Mouse (Mus musculus) gastrocnemius, adult 2 months (tissue): ENCODE data around the gene Nudt3. TPM values are rescaled to one million over a fixed set of nuclear protein-coding genes. Genes with fewer than 3 reads are reported as not detected.
A peak's percentile ranks its signal among the peaks of the same experiment; 100 is the strongest.

ENCODE experiments used
- DNase-seq: peaks from one replicate; pipeline ENCODE4 v3.0.0; 2022
- H3K27ac ChIP-seq: fragments of 200-600 bp; 2 replicates; pipeline ENCODE4 v1.8.1; 2022; ENCODE audit warnings: mild to moderate bottlenecking
- H3K4me3 ChIP-seq: fragments of 200-600 bp; 2 replicates; pipeline ENCODE4 v1.8.1; 2022; ENCODE audit warnings: mild to moderate bottlenecking, moderate library complexity
- CTCF ChIP-seq: fragments of 200-600 bp; IDR thresholded peaks from 2 replicates; pipeline ENCODE4 v1.8.1; 2022; ENCODE audit warnings: antibody characterized with exemption, mild to moderate bottlenecking, moderate library complexity
- intact Hi-C: fragments of 180-260 bp; cut with DNase I; formaldehyde crosslinking; loops from one replicate; pipeline ENCODE4 v1.15.1; 2025
- total RNA-seq, 2 experiments: library from RNA; stranded (reverse); gene quantifications; 2 replicates each; pipeline ENCODE4 v1.2.3; 2021

Gene Nudt3
- total RNA-seq, 2 experiments from 2014 or later = 222 to 261 TPM

- intact Hi-C loops = loop anchor here (5.0 kb wide), 1 partner anchor 35 kb away; the partner anchor contains the start of gene Nudt3
- peak; percentile 90 for DNase-seq
- no peak for TF ChIP-seq CTCF
- peak overlapping the region; percentile 97 for H3K27ac ChIP-seq
- no peak overlapping the region for H3K4me3 ChIP-seq
Measured at GRCm38 (mm10) chr17:27587252-27587651, 36.0 kb downstream of the Nudt3 start.

GRCm38 (mm10) chr17:27586661-27587060 is 36.6 kb downstream of the Nudt3 start:
- peak overlapping the region; percentile 97 for H3K27ac ChIP-seq
- intact Hi-C loops = loop anchor here (5.0 kb wide), 1 partner anchor 36 kb away; the partner anchor contains the start of gene Nudt3
- DNase-seq = peak; percentile 71

GRCm38 (mm10) chr17:27583185-27583894 is 40.0 kb downstream of the Nudt3 start:
- intact Hi-C loops = no loop called here
- DNase-seq = no peak
- H3K4me3 ChIP-seq = no peak overlapping the region
- peak overlapping the region; percentile 77 for H3K27ac ChIP-seq
- no peak for TF ChIP-seq CTCF

More at GRCm38 (mm10) chr17:27586661-27587060, 36.6 kb downstream of the Nudt3 start:
- H3K4me3 ChIP-seq = no peak overlapping the region
- no peak for TF ChIP-seq CTCF

- Histone ChIP-seq H3K4me3 (no peak overlapping the region), H3K27ac (no peak overlapping the region)
- intact Hi-C loops = no loop called here
- DNase-seq = no peak
- TF ChIP-seq CTCF = no peak
Measured at GRCm38 (mm10) chr17:27580392-27581068, 42.8 kb downstream of the Nudt3 start.

- no peak overlapping the region for H3K4me3 ChIP-seq
- intact Hi-C loops = no loop called here
- no peak for TF ChIP-seq CTCF
- no peak for DNase-seq
- no peak overlapping the region for H3K27ac ChIP-seq
Measured at GRCm38 (mm10) chr17:27579816-27580215, 43.5 kb downstream of the Nudt3 start.

- intact Hi-C loops = no loop called here
Measured at GRCm38 (mm10) chr17:27578487-27578886, 44.8 kb downstream of the Nudt3 start.

GRCm38 (mm10) chr17:27577468-27577867 is 45.8 kb downstream of the Nudt3 start:
- Histone ChIP-seq H3K27ac (0 out of 2 replicates have a peak overlapping the region, but pooled peaks have one; percentile 6), H3K4me3 (no peak overlapping the region)
- no peak for DNase-seq
- TF ChIP-seq CTCF = peak; percentile 16; the same call in 1 of the 2 replicates
- intact Hi-C loops = no loop called here

More at GRCm38 (mm10) chr17:27578487-27578886, 44.8 kb downstream of the Nudt3 start:
- peak overlapping the region; percentile 58 for H3K27ac ChIP-seq
- TF ChIP-seq CTCF = no peak
- DNase-seq = no peak
- no peak overlapping the region for H3K4me3 ChIP-seq

- TF ChIP-seq CTCF = no peak
- peak overlapping the region; percentile 79 for H3K27ac ChIP-seq
- DNase-seq = no peak
- H3K4me3 ChIP-seq = no peak overlapping the region
- intact Hi-C loops = no loop called here
Measured at GRCm38 (mm10) chr17:27576056-27576455, 47.2 kb downstream of the Nudt3 start.

GRCm38 (mm10) chr17:27575116-27575776 is 48.0 kb downstream of the Nudt3 start:
- no peak overlapping the region for H3K4me3 ChIP-seq
- intact Hi-C loops = no loop called here
- peak overlapping the region; percentile 79 for H3K27ac ChIP-seq
- TF ChIP-seq CTCF = no peak
- no peak for DNase-seq

GRCm38 (mm10) chr17:27574470-27575115 is 48.7 kb downstream of the Nudt3 start:
- TF ChIP-seq CTCF = no peak
- DNase-seq = peak; percentile 95
- Histone ChIP-seq H3K4me3 (no peak overlapping the region), H3K27ac (peak overlapping the region; percentile 79)
- intact Hi-C loops = no loop called here

- DNase-seq = no peak
- TF ChIP-seq CTCF = no peak
- intact Hi-C loops = no loop called here
- H3K27ac ChIP-seq = peak overlapping the region; percentile 79; the same call in 1 of the 2 replicates
- H3K4me3 ChIP-seq = no peak overlapping the region
Measured at GRCm38 (mm10) chr17:27573772-27574320, 49.4 kb downstream of the Nudt3 start.

GRCm38 (mm10) chr17:27571315-27571714 is 52.0 kb downstream of the Nudt3 start:
- intact Hi-C loops = no loop called here
- H3K27ac ChIP-seq = peak overlapping the region; percentile 56; the same call in 1 of the 2 replicates
- TF ChIP-seq CTCF = no peak
- no peak overlapping the region for H3K4me3 ChIP-seq
- no peak for DNase-seq
